Mouse (Mus musculus): Measurements from ENCODE around the gene Fam131c. TPM values are rescaled to one million over a fixed set of nuclear protein-coding genes. Genes with fewer than 3 reads are reported as not detected.

Fam131c gene
- polyA plus RNA-seq, 1 experiment = 18.2 TPM

GRCm38 (mm10) chr4:141423691-141424431 lies 55.8 kb downstream of the Fam131c start:
- H3K4me1 ChIP-seq (ENCODE audit: control insufficient read depth, insufficient read depth, low read length) = peaks cover 9% of the 10 kb centered on the region
- H3K27me3 ChIP-seq (ENCODE audit: control insufficient read depth, insufficient read depth, low read length) = no peaks in the 10 kb centered on the region
- TF ChIP-seq CTCF (IDR thresholded peaks at IDR 0.05; ENCODE audit: borderline replicate concordance, insufficient read depth, low read depth, low read length) (no peak), POLR2A (IDR thresholded peaks at IDR 0.05; ENCODE audit: borderline replicate concordance, insufficient read depth, low read length) (no peak)
- no peak for DNase-seq
- H3K4me3 ChIP-seq (replicated peaks; ENCODE audit: insufficient read depth, low read depth, low read length) = no peak overlapping the region
- WGBS = 95% methylated on average over 13 of the region's 13 CpGs
- no peak overlapping the region for H3K27ac ChIP-seq (ENCODE audit: insufficient read depth, low read length)

GRCm38 (mm10) chr4:141425484-141426479 lies 57.8 kb downstream of the Fam131c start:
- Histone ChIP-seq H3K27me3 (ENCODE audit: control insufficient read depth, insufficient read depth, low read length) (no peaks in the 10 kb centered on the region), H3K27ac (ENCODE audit: insufficient read depth, low read length) (no peak overlapping the region), H3K4me3 (replicated peaks; ENCODE audit: insufficient read depth, low read depth, low read length) (peak overlapping the region; percentile 62), H3K4me1 (ENCODE audit: control insufficient read depth, insufficient read depth, low read length) (peaks cover 9% of the 10 kb centered on the region)
- WGBS = 4% methylated on average over 36 of the region's 36 CpGs
- TF ChIP-seq POLR2A (IDR thresholded peaks at IDR 0.05; ENCODE audit: borderline replicate concordance, insufficient read depth, low read length) (no peak), CTCF (IDR thresholded peaks at IDR 0.05; ENCODE audit: borderline replicate concordance, insufficient read depth, low read depth, low read length) (no peak)
- DNase-seq = peak; percentile 51 to 61

DNA sequence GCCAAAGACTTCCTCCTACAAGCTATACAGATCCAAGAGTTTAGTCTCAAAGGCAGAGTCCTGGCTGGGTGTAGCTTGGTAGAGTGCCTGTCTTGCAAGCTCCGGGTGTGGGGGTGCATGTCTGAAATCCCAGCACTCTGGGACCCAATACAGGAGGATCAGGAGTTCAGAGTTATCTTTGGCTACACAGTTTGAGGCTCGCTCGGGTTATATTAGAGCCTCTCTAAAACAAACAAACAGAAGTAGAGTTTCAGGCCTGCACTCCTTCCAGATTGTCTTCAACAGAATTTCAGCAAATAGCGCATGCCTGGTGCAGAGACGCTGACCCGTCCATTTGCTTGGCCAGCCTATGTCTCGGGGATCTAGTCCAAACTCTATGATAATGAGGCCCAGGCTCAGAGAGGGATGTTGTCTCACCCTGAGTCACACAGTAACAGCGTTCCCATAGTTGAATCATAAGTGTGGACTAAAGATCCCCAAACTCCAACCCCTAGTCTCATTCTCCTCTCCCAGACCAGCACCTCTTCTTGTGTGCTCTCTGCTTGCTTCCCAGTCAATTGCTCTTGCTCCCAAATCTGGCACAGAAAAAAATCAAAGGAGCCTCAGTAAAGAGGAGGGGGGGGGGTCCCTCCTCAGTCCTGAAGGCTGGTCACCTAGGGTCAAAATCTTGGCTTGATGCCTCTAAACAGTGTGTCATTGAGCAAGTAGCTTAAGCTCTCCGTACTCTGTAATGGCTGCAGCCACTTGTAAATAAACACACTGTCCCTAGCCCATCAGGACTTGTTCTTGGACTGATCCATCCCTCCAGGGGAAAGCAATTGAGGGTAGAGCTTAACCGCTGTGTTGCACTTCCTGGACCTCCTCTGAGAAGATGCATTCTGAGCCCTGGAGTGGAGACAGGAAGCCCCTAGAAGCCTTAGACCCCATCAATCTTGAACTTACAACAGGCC lies 59.1 kb downstream of the Fam131c start:
- no peaks in the 10 kb centered on the region for H3K4me1 ChIP-seq (ENCODE audit: control insufficient read depth, insufficient read depth, low read length)
- no peaks in the 10 kb centered on the region for H3K27me3 ChIP-seq (ENCODE audit: control insufficient read depth, insufficient read depth, low read length)
- H3K4me3 ChIP-seq (replicated peaks; ENCODE audit: insufficient read depth, low read depth, low read length) = no peak overlapping the region
- DNase-seq = no peak
- no peak overlapping the region for H3K27ac ChIP-seq (ENCODE audit: insufficient read depth, low read length)
- no peak for TF ChIP-seq CTCF (IDR thresholded peaks at IDR 0.05; ENCODE audit: borderline replicate concordance, insufficient read depth, low read depth, low read length)
- no peak for TF ChIP-seq POLR2A (IDR thresholded peaks at IDR 0.05; ENCODE audit: borderline replicate concordance, insufficient read depth, low read length)
- 92% methylated on average over 10 of the region's 10 CpGs for WGBS

DNA sequence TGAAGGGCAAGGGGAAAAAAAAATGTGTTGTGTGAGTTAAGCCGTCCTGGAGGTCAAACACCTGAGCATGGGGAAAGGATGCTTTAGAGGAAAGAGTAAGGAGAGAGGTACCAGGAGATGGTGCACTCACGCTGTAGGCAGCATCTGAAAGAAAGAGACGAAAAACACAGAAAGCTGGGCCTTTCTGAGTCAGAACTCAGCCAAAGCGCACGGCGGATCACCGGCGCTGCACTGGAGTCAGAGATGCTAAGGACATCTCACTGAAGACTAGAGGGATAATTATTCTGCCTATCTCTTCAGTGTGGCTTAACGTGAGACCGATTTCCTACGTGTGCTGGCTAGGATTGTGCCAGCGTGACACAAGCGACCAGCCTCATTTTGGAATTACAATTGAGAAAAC lies 59.9 kb downstream of the Fam131c start:
- 94% methylated on average over 13 of the region's 13 CpGs for WGBS

GRCm38 (mm10) chr4:141429381-141429780 lies 61.4 kb downstream of the Fam131c start:
- WGBS = 63% methylated on average over 6 of the region's 6 CpGs
- no peak for TF ChIP-seq POLR2A (IDR thresholded peaks at IDR 0.05; ENCODE audit: borderline replicate concordance, insufficient read depth, low read length)
- H3K27ac ChIP-seq (ENCODE audit: insufficient read depth, low read length) = no peak overlapping the region
- no peak overlapping the region for H3K4me3 ChIP-seq (replicated peaks; ENCODE audit: insufficient read depth, low read depth, low read length)
- H3K4me1 ChIP-seq (ENCODE audit: control insufficient read depth, insufficient read depth, low read length) = peaks cover 5% of the 10 kb centered on the region; the same call in 1 of the 2 replicates
- H3K27me3 ChIP-seq (ENCODE audit: control insufficient read depth, insufficient read depth, low read length) = no peaks in the 10 kb centered on the region
- no peak for DNase-seq

More for the DNA sequence above, 59.9 kb downstream of the Fam131c start:
- TF ChIP-seq CTCF (IDR thresholded peaks at IDR 0.05; ENCODE audit: borderline replicate concordance, insufficient read depth, low read depth, low read length) (no peak), POLR2A (IDR thresholded peaks at IDR 0.05; ENCODE audit: borderline replicate concordance, insufficient read depth, low read length) (no peak)
- Histone ChIP-seq H3K27me3 (ENCODE audit: control insufficient read depth, insufficient read depth, low read length) (no peaks in the 10 kb centered on the region), H3K4me1 (ENCODE audit: control insufficient read depth, insufficient read depth, low read length) (0 out of 2 replicates have a peak, but pooled peaks cover under 1% of the 10 kb centered on the region), H3K4me3 (replicated peaks; ENCODE audit: insufficient read depth, low read depth, low read length) (no peak overlapping the region), H3K27ac (ENCODE audit: insufficient read depth, low read length) (no peak overlapping the region)
- no peak for DNase-seq

- DNase-seq = no peak
- H3K4me1 ChIP-seq (ENCODE audit: control insufficient read depth, insufficient read depth, low read length) = peaks cover 5% of the 10 kb centered on the region; the same call in 1 of the 2 replicates
- no peak overlapping the region for H3K4me3 ChIP-seq (replicated peaks; ENCODE audit: insufficient read depth, low read depth, low read length)
- H3K27me3 ChIP-seq (ENCODE audit: control insufficient read depth, insufficient read depth, low read length) = no peaks in the 10 kb centered on the region
- H3K27ac ChIP-seq (ENCODE audit: insufficient read depth, low read length) = no peak overlapping the region
- no peak for TF ChIP-seq POLR2A (IDR thresholded peaks at IDR 0.05; ENCODE audit: borderline replicate concordance, insufficient read depth, low read length)
- TF ChIP-seq CTCF (IDR thresholded peaks at IDR 0.05; ENCODE audit: borderline replicate concordance, insufficient read depth, low read depth, low read length) = peak; percentile 35; the same call in 1 of the 2 replicates
- 57% methylated on average over 9 of the region's 9 CpGs for WGBS
Measured at GRCm38 (mm10) chr4:141429847-141430246, 61.8 kb downstream of the Fam131c start.

GRCm38 (mm10) chr4:141430997-141431396 lies 63.0 kb downstream of the Fam131c start:
- TF ChIP-seq CTCF (IDR thresholded peaks at IDR 0.05; ENCODE audit: borderline replicate concordance, insufficient read depth, low read depth, low read length) (peak; percentile 95), POLR2A (IDR thresholded peaks at IDR 0.05; ENCODE audit: borderline replicate concordance, insufficient read depth, low read length) (no peak)
- 32% methylated on average over 9 of the region's 9 CpGs for WGBS
- Histone ChIP-seq H3K4me1 (ENCODE audit: control insufficient read depth, insufficient read depth, low read length) (peaks cover 5% of the 10 kb centered on the region; the same call in 1 of the 2 replicates), H3K27ac (ENCODE audit: insufficient read depth, low read length) (no peak overlapping the region), H3K4me3 (replicated peaks; ENCODE audit: insufficient read depth, low read depth, low read length) (no peak overlapping the region), H3K27me3 (ENCODE audit: control insufficient read depth, insufficient read depth, low read length) (no peaks in the 10 kb centered on the region)
- peak; percentile 74 to 82 for DNase-seq
